Mouse (Mus musculus) lung, adult 2 months (tissue): ENCODE measurements at regions not wholly inside any gene's neighbourhood (a gene's known extent, or its start where the extent isn't known, plus 50 kb on each side); places are given as distances from the start of the nearest gene placed in this dataset.

Experiments used
- CTCF ChIP-seq: fragments of 200-500 bp; IDR thresholded peaks from 2 replicates; pipeline ENCODE4 v1.5.1; 2011; ENCODE audit warnings: mild to moderate bottlenecking, low read length, control low read depth; ENCODE audit not compliant: insufficient read depth
- POLR2A ChIP-seq: fragments of 200-500 bp; IDR thresholded peaks from 2 replicates; pipeline ENCODE4 v1.6.1; 2011; ENCODE audit warnings: low read depth, mild to moderate bottlenecking, control low read depth, low read length, borderline replicate concordance; ENCODE audit errors: extremely low read depth

- TF ChIP-seq CTCF (no peak), POLR2A (no peak)
Measured at GRCm38 (mm10) chr10:102889709-102890108, 140.3 kb downstream of the Alx1 start.
